Mouse (Mus musculus) ES-E14 (cell line): Measurements from ENCODE around the gene Pakap. TPM values are rescaled to one million over a fixed set of nuclear protein-coding genes. Genes with fewer than 3 reads are reported as not detected.
A peak's percentile ranks its signal among the peaks of the same experiment; 100 is the strongest.

Experiments used
- DNase-seq: peaks from one replicate; pipeline ENCODE4 v3.0.0-alpha.2; 2013; ENCODE audit warnings: low read depth, low spot score
- H3K27ac ChIP-seq: 2 replicates; pipeline ENCODE4 v1.5.1; 2012; ENCODE audit warnings: low read depth, mild to moderate bottlenecking, low read length, moderate library complexity, mixed read lengths; ENCODE audit not compliant: poor library complexity, insufficient read depth, severe bottlenecking
- H3K36me3 ChIP-seq: 2 replicates; pipeline ENCODE4 v1.6.1; 2012; ENCODE audit warnings: mild to moderate bottlenecking, low read length, moderate library complexity, mixed read lengths; ENCODE audit not compliant: control insufficient read depth, poor library complexity, insufficient read depth, severe bottlenecking
- H3K4me1 ChIP-seq, 2 experiments: fragments of 150-350 bp in 1 of 2; sonication (generic) in 1 of 2; 2 replicates each; pipeline ENCODE4 v1.6.1; 2012; ENCODE audit warnings: low read length in 2 of 2, mild to moderate bottlenecking in 1 of 2, mixed read lengths in 1 of 2; ENCODE audit not compliant: control insufficient read depth in 2 of 2, insufficient read depth in 2 of 2, poor library complexity in 1 of 2
- H3K4me3 ChIP-seq, 2 experiments: fragments of 150-350 bp in 1 of 2; sonication (generic) in 1 of 2; 2 replicates each; pipeline ENCODE4 v1.5.1; 2012; ENCODE audit warnings: low read length in 2 of 2, low read depth in 1 of 2, mild to moderate bottlenecking in 1 of 2, mixed read lengths in 1 of 2; ENCODE audit not compliant: insufficient read depth in 1 of 2, poor library complexity in 1 of 2, severe bottlenecking in 1 of 2
- H3K9ac ChIP-seq: 2 replicates; pipeline ENCODE4 v1.6.1; 2012; ENCODE audit warnings: low read depth, mild to moderate bottlenecking, low read length, mixed read lengths; ENCODE audit not compliant: poor library complexity, insufficient read depth, severe bottlenecking
- H3K9me3 ChIP-seq: fragments of 150-350 bp; sonication (generic); 2 replicates; pipeline ENCODE4 v1.6.1; 2012; ENCODE audit warnings: low read depth, mild to moderate bottlenecking, low read length; ENCODE audit not compliant: control insufficient read depth, insufficient read depth
- CHD2 ChIP-seq: IDR thresholded peaks from 2 replicates; pipeline ENCODE4 v1.6.1; 2014; ENCODE audit warnings: mild to moderate bottlenecking, low read depth, low read length, inconsistent platforms
- HCFC1 ChIP-seq: IDR thresholded peaks from 2 replicates; pipeline ENCODE4 v1.6.1; 2012; ENCODE audit warnings: low read length, inconsistent platforms, borderline replicate concordance; ENCODE audit not compliant: insufficient read depth
- MAFK ChIP-seq: IDR thresholded peaks from 2 replicates; pipeline ENCODE4 v1.6.1; 2014; ENCODE audit warnings: mild to moderate bottlenecking, low read depth, low read length, inconsistent platforms; ENCODE audit not compliant: insufficient read depth
- ZC3H11A ChIP-seq: IDR thresholded peaks from 2 replicates; pipeline ENCODE4 v1.6.1; 2012; ENCODE audit warnings: low read depth, mild to moderate bottlenecking, inconsistent platforms, low read length, borderline replicate concordance
- ZNF384 ChIP-seq: IDR thresholded peaks from 2 replicates; pipeline ENCODE4 v1.6.1; 2012; ENCODE audit warnings: low read depth, low read length, inconsistent platforms
- in situ Hi-C, 2 experiments: fragments of 600-800 bp; cut with MboI; formaldehyde crosslinking; loops; one replicate each; pipeline ENCODE4 v1.15.1; 2025; ENCODE audit warnings: low sequenced_read_pairs in 2 of 2, inconsistent platforms in 1 of 2; ENCODE audit not compliant: unreplicated experiment in 2 of 2
- total RNA-seq: library from RNA; depleted of rRNA; stranded (reverse); fragments of 300-350 nt; gene quantifications from 2 replicates; pipeline ENCODE4 v1.2.3, GENCODE M21; 2012

Gene Pakap
- total RNA-seq, 1 experiment, result 5.8 TPM

- TF ChIP-seq CHD2 (no peak; the same call in 1 of the 2 replicates), MAFK (no peak), HCFC1 (no peak), ZC3H11A (no peak), ZNF384 (no peak)
- in situ Hi-C loops, result no loop called here
- no peaks in the 10 kb centered on the region for H3K9me3 ChIP-seq
- H3K27ac ChIP-seq, result peak overlapping the region; percentile 63
- H3K9ac ChIP-seq, result no peak overlapping the region
- DNase-seq, result peak; percentile 71
- H3K36me3 ChIP-seq, result peaks cover 4% of the 10 kb centered on the region; the same call in 1 of the 2 replicates
- H3K4me1 ChIP-seq, result peaks cover 3 to 11% of the 10 kb centered on the region in 2 experiments
- no peak overlapping the region for H3K4me3 ChIP-seq
Observed at GRCm38 (mm10) chr4:57834141-57834540, 266.2 kb downstream of the Pakap start.

- in situ Hi-C loops, result no loop called here
- peaks cover 3% of the 10 kb centered on the region; the same call in 1 of the 2 replicates for H3K36me3 ChIP-seq
- no peak for TF ChIP-seq HCFC1
- no peak for TF ChIP-seq MAFK
- H3K4me3 ChIP-seq, result no peak overlapping the region
- H3K9me3 ChIP-seq, result no peaks in the 10 kb centered on the region
- no peak overlapping the region for H3K9ac ChIP-seq
- H3K27ac ChIP-seq, result peak overlapping the region; percentile 7; the same call in 1 of the 2 replicates
- H3K4me1 ChIP-seq, result peaks cover 3 to 18% of the 10 kb centered on the region in 2 experiments
- no peak for DNase-seq
Observed at GRCm38 (mm10) chr4:57837089-57837488, 269.1 kb downstream of the Pakap start.

- in situ Hi-C loops, result no loop called here
- TF ChIP-seq ZC3H11A (no peak), ZNF384 (no peak), HCFC1 (no peak), CHD2 (no peak), MAFK (no peak)
- Histone ChIP-seq H3K4me1 (peaks cover 3 to 20% of the 10 kb centered on the region in 2 experiments), H3K27ac (no peak overlapping the region), H3K4me3 (no peak overlapping the region), H3K9ac (no peak overlapping the region), H3K36me3 (no peaks in the 10 kb centered on the region), H3K9me3 (no peaks in the 10 kb centered on the region)
- DNase-seq, result no peak
Observed at GRCm38 (mm10) chr4:57839343-57839742, 271.4 kb downstream of the Pakap start.

GRCm38 (mm10) chr4:57841911-57842310 is 273.9 kb downstream of the Pakap start:
- H3K9ac ChIP-seq, result no peak overlapping the region
- TF ChIP-seq ZC3H11A (no peak), CHD2 (peak; percentile 48; the same call in 1 of the 2 replicates)
- no peaks in the 10 kb centered on the region for H3K9me3 ChIP-seq
- DNase-seq, result peak; percentile 78
- no peak overlapping the region for H3K4me3 ChIP-seq
- H3K4me1 ChIP-seq, result peaks cover 0 to 19% of the 10 kb centered on the region in 2 experiments; a peak in 3 of 4 replicates
- in situ Hi-C loops, result no loop called here
- H3K27ac ChIP-seq, result peak overlapping the region; percentile 68
- no peaks in the 10 kb centered on the region for H3K36me3 ChIP-seq

GRCm38 (mm10) chr4:57842472-57843305 is 274.7 kb downstream of the Pakap start:
- Histone ChIP-seq H3K9ac (no peak overlapping the region), H3K4me1 (peaks cover 0 to 14% of the 10 kb centered on the region in 2 experiments; a peak in 2 of 4 replicates), H3K27ac (peak overlapping the region; percentile 56; the same call in 1 of the 2 replicates), H3K9me3 (no peaks in the 10 kb centered on the region), H3K4me3 (no peak overlapping the region), H3K36me3 (no peaks in the 10 kb centered on the region)
- DNase-seq, result no peak
- in situ Hi-C loops, result no loop called here
- TF ChIP-seq MAFK (no peak), ZNF384 (no peak), CHD2 (no peak), ZC3H11A (no peak), HCFC1 (no peak)
